Mouse (Mus musculus): ENCODE measurements at regions not wholly inside any gene's neighbourhood (a gene's known extent, or its start where the extent isn't known, plus 50 kb on each side); places are given as distances from the start of the nearest gene placed in this dataset.

DNA sequence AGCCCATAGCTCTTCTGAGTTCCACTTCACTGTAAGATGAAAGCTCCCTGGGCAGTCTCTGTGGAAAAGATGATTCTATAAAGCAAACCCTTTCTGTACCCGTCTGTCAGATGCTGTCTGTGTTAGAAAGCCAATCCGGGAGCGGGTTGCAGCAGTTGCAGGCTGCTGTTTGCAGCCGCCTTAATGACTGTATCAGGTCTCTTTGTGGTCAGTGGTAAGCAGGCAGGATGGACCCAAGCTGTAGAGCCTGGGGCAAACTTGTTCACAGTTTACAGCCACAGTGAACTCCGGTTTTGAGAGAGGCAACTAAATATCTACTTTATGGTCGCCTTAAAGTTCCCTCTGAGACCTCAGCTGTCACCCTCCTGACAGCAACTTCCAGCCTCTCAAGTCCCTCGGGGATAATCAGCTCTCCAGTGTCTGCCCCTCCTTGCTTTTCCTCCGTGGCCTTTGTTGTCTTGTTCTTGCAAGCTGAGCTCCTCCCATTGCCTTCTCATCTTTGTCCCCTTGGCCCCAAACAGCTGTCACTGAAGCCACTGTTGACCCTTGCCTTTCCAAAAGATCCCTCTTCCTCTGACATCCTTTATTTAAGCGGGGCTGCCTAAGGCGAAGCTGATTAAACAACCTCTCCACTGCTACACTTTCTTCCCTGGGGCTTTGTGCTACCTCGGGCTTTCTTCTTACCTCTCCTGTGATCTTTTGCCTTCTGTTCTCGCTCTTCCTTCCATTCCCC, 565.1 kb downstream of the Bnc2 start:
- no peak for DNase-seq

DNA sequence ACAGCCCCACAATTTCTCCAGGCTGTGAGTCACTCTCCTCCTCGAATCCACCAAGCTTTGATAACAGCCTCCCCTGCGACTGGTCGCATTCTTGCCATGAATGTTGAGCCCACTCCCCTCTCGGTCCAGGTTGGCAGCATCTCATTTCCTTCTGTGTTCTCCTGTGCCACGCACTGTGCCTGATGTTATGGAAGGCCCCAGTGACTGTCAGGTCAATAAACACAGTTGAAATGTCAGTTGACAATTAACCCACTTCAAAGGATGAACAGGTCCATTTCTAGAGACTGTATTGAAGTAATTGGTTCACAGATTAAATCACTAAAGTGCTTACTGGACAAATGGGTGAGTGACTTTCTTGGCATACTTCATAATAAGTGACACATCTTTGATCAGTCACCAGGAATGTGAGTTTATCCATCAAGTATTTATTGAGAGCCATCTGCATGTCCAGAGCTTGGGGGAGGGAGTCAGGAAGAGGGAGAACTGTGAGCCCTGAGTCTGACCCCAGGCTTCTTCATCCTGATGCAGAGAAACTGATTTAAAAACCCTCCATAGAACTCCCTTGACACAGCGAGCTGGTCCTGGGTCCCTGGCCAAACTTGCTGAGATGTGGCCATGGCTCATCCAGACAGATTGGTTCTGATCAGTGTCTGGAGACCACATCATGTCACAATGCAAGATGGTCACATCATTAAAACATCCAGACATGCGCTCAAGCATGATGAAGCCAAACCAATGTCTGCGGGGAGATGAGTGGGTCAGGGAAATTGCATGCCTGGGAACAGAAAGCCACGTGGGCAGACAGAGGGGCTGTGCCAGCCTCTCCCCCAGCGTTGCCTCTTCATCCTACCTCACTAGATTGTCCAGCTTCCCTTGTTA, 560.7 kb downstream of the Bnc2 start:
- DNase-seq: no peak

DNA sequence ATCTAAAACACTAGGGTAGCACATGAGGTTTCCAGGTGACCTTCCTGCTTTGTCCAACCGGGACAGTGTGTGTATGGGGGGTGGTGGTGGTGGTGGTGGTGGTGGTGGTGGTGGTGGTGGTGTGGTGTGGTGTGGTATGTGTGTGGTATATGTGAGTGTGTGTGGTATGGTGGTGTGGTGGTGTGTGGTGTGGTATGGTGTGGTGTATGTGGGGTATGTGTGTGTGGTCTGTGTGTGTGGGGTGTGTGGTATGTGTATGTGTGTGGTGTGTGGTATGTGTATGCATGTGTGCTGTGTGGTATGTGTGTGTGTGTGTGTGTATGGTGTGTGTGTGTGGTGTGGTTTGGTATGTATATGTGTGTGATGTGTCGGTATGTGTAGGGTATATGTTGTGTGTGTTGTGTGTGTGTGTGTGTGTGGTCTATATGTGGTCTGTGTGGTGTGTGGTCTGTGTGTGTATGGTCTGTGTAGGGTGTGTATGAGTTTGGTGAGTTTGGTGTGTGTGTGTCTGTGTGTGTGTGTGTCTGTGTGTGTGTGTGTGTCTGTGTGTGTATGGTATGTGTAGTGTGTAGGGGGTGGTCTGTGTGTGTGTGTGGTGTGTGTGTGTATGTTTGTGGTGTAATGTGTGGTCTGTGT, 556.7 kb downstream of the Bnc2 start:
- DNase-seq: no peak

DNA sequence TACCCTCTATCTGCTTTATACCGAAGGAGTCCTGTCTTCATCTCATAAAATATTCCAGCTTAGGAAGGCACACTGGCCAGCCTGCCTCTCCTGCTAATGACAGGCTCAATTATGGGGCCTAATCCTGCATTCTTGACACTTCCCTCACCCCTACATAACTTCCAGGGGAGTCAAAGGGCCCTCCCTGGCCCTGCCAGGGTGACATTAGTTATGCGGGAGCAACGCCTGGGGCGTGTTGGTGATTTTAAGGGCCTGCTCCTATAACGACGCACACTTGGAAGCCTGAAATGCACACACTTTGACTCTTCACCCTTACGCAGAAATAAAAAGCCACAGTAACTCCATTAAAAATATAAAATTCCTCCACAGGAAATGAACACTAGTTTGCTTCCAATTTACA, 555.5 kb downstream of the Bnc2 start:
- no peak for DNase-seq

DNA sequence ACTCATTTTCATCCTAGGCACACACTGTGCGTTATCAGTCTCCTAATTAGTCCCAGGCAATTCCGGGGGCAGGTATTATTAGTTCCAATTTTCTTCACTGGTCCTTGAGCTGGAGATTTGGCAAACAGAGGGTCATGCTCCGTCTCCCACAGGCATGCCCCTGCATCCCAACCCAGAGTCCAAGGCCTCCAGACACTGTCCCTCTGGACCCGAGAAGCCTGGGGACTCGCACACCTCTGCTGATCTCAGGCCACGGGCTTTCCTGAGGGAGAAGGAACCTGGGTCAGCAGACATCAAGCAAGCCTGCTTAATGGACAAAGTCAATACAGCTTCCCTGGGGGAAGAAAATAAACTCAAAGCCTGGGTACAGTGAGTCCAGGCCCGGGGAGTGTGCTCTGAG, 554.7 kb downstream of the Bnc2 start:
- DNase-seq: no peak

DNA sequence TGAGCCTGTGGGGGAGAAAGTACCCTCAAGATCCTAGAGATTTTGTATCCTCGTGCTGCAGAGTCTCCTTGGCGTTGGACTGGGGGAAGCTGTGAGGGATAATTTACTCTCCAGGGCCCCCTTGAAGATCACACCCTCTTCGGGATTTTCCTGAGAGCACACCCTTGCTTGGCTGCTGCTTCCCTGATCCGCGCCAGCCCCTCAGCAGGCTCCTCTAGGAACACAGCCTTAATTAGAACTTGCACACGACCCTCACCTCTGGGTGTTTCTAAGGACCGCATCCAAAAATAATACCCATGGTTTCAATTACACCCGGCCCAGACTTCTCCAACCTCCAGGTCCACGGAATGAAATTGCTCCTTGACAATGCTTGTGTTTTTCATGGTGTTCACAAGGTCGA, 553.6 kb downstream of the Bnc2 start:
- no peak for DNase-seq

DNA sequence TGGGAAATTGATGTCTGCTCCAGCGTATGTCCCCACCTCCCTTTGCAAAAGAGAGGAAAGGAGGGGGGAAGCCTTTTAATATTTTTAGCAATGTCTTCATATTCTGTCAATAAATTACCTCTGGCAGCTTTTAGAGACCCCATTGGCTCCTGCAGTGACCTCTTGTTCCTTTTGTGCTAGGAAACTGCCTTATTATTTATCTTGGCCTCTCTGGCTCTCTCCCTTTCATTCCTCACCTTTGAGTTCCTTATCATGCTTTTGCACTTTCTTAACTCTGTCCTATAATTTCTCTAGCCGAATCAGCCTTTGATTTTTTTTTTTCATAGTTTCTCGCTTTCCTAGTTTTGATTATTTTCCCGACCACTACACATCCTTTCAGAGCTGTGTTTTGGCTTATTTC, 548.7 kb downstream of the Bnc2 start:
- DNase-seq: no peak

DNA sequence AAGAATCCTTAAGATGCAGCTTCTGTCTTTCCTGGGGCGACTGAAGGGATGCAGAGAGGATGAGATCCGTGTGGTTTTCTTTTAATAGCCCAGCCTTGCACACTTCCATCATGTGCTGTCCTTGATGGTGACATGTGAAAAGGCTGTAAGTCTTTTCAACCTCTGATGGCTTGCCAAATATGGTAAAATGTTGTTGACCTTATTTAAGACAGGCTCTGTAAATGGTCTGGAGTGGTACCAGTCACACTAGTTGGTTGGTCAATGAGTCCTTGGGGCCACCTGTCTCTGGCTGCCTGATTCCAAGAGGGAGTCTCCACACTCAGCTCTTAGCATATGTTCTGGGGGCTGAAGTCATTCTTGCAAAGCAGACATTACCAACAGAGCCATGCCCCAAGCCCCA, 547.7 kb downstream of the Bnc2 start:
- DNase-seq: no peak

DNA sequence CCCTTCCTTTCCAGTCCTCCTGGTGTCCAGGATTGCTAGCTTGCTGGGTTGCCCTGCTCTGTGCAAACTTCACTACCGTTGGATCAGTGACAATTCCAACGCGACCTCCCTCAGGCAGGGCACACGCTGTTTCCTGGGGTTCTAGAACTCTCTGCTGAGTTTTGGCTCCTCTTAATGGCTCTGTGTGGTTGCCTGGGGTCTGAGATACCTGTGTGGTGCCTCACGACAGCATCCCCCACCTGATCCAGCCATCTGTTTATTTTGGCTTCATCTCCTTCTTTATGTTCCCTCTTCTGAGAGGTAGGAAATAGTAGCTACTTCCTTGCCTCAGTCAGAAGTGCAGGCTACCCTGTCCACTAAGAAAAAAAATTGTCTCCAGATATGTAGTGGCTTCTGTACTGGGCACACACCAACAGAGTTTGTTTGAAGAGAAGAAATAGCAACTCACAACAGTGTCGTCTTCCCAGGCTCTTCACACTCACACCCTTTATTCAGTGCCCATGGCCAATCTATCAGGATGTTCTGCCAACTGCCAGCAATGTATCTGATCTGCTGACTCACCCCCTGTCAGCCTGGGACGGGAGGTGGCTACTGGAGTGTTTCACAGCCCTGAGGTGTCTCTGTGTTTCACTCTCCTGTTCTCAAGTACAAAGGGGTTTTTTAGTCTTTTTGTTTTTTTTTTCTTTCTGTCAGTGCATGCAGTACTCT, 544.1 kb downstream of the Bnc2 start:
- no peak for DNase-seq

DNA sequence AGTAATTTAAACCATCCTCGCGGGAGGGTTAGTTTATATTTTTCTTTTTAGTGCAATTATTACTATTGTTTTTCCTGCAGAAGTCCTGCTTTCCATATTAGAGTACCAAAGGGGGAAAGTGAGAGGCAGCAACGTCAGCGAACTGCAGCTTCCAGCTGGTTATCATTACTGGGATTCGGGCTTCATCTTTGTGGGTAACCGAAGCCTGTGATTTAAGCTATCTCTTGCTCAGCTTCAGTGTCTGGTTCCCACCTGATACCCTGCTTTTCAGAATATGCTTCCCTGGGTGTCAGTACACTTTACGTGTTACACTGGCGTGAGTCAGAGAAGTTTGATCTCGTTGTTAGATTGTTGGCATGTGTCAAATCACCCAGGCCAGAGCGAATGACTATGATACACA, 539.3 kb downstream of the Bnc2 start:
- DNase-seq: no peak

DNA sequence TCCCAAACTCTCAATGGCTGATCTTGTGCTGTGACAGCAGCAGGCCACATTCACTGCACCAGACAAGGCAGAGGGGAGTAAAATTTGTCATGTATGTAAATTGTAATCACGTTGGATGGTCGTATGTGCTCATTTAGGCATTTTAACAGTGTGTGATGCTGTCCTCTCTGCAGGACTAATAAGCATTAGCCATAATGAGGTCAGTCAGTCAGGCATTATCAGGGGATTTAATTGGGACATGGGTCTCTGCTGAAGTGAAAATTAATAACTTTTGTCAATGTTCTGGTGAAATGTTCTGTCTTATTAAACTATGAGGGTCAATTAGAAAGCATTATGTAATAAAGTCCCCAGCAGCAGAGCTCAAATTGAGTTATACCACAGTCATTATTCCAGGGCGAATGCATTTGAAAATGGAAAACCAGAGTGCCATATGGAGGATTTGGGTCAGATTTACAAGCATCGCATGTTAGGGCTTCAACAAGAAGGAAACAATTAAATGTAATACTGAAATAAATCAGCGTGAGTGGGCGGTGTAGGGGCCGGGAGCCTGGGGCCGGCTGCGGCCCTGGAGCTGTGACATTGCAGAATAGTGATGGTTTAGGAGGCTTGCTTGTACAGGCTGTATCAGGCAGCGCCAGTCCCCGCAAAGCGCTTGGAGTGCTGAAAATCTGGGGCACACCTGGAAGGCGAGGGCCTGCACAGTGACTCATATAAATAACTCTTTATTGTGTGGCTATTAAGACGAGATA, 537.7 kb downstream of the Bnc2 start:
- no peak for DNase-seq

DNA sequence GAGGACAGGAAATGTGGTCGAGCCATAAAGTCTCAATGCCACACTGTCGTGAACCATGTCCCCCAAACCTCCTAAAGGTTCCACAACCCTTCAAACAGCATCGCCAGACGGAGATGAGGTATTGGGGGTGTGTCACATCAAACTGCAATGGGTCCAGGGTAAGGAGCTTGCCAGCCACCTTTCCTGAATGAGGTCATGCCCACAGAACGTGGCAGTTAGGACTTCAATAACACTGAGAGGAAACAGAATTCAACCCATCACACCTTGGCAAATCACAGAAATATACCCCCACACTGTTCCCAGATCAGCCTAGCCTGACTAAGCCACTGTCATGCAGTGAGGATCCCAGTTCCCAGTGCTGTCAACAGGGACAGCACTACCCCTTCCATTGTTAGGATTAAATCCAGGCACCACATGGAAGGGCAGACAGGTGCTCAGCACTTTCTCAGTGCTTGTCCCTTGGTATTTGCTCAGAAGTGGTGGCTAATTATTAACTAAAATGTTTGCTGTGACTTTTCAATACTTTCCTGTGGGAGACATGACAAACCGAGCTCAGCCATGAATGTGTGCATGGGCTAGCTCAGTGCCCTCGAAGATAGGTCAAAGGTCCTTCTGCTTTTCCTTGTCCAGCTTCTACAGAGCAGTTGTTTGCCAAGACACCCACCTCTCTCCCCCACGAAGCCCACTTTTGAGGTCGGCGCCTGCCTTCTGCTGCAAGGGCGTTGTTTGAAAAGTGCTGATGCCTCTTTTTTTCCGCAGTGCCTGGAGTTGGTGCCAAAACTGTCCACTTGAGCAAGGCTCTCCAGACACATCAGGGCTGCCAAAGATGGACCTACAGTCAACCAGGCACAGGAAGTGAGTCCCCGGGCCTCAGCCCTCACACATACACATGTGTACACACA, 525.7 kb downstream of the Bnc2 start:
- DNase-seq: no peak

DNA sequence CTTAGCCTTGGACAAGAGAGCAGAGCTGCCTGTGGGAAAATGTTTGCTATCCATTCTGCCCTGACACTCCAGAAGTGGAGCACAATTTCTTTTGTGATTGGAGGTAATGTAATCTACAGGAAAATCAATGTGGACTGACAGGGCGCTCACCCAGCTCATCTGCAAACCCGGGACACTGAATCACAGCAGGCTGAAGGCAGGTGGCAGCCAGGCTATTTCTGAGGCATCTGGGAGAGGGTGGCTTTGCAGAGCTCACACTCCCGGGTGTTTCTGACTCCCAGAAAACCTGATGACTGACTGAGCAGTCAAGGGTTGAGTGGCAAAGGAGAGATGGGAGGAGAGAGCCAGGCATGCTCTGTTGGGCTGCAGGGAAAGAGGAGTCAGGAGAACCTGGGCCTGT, 524.4 kb downstream of the Bnc2 start:
- DNase-seq: no peak

DNA sequence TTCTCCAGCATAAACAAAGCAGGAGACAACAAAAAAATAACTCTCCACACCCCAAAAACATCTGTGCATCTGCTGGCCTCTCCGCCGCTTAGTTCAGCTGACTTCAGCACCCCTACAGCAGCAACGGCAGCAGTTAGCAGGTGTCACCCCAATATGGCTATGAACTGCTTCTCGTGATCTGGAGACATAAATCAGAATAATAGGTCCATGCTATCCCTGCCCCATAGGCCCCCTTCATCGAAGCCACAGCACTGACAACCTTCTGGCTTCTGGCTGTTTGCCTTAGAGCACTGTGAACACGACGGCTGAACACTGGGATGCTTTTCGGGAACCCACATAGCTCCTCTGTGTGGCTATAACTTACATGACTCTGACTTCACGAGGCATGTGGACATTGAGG, 523.8 kb downstream of the Bnc2 start:
- no peak for DNase-seq

DNA sequence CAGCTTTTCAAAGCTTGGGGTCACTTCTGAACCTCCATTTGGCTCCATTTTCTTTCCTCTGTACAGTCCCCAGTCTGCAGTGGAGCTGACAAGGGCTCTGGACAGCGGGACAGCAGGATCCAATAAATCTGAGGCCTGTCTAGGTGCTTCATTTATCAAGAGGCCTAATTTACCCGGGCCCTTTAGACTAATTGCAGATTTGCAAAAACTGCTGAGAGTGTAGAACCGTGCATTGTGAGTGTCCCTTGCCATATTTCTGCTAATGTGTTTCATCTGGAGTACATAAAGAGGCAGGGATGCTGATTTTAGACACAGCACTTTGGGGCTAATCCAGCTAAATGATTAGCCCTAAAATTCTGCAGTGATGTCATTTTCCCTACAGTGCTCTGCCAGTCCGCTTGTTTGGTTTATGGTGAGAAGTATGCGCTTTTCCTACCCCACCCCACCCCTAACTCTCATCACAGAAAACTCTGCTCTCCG, 523.1 kb downstream of the Bnc2 start:
- DNase-seq: no peak

DNA sequence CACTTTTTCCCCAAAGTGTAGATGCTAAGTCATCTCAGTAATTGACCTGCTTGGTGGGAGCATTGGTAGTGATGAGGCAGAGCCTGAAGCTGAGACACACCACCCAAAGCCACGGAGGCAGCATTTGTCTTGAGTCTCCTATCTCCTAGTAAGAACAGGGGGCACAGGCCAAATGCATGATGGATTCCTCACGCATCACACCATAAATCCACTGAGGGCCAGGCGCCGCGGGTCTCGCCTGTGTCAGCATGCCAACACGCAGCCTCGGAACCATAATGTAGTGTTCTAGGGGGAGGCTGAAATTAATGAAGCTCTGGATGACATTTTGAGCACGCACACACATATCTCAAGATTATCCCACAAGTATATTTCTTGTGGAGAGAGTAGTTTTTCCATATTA, 521.5 kb downstream of the Bnc2 start:
- no peak for DNase-seq

DNA sequence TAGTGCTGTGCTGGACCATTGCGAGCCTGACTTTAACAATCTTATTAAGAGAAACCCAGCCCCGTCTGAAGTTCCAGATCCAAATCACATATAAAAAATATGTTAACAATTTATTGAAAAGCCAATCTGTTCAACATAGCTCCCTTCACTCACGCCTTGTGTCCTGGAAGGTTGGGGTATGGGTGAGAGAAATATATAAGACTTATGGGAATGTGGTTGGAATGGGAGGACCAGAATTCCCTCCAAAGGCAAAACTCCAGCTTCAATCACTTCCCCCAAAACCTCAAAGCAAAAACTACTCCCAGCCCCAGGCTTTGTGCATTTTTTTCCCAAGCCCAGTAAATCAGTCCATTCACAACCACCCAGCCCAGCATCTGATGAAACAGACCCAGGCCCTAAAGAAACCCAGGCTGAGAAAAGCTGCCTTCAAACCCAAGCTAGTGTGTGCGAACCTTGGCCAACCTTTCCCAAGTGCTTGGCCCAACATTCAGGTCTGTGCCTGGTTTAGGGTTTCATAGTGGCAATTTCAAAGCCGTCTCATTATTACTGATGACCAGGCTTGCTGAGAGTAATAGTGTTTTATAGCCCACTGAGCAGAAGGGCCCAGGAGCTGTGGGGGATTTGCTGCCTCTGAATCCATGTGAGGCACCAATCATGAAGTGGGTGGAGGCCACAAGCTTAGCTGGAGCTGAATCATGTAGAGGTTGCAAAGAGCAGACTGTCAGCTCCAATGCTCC, 517.0 kb downstream of the Bnc2 start:
- DNase-seq: no peak

DNA sequence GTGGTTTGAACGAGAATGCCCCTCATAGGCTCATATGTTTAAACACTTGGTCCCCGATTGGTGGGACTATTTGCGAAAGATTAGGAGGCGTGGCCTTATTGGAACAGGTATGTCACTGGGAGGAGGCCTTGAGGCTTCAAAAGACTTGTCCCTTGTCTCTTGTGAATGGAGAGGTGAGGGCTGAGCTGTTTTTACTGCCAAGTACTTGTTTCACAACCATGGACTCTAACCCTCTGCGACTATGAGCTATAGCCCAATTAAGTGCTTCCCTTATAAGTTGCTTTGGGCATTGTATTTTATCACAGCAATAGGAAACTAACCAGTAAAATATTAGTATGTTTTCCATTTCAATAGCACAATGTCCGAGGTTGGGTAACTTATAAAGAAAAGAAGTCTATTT, 511.7 kb downstream of the Bnc2 start:
- DNase-seq: no peak

DNA sequence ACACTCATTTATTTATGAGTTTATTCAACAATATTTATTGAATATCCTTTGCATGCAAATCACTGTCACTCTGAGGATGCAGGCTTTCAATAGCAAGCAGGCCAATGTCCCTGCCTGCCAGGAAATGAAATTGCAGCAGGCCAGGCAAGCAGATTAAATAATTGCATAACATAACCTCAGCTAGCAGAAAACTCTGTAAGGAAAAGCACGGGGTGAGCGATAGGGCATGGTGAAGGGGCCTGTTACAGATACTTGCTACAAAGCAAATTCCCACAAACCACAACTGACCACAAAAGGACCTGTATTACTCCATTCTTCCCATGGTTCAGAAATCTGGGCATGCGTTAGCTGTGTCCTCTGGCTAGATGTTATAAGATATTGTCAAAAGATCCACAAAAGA, 509.8 kb downstream of the Bnc2 start:
- no peak for DNase-seq

DNA sequence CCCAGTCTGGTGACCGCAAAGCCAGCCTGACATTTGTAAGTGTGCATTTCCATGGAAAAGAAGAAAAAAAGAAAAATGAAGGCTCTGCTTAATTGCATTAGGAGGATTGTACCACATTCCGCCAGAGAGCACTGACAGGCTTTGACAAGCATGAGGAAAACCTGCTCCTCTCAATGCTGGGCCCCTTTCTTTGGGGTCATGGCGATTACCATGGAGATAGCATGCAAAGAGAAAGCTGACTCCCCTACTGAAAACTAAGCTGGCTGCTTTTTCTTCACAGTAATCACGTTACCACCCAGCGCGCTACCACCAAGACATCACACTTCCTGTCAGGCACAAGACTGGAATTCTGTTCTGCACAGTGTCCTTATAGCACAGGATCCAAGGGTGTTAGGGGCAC, 502.2 kb downstream of the Bnc2 start:
- no peak for DNase-seq

DNA sequence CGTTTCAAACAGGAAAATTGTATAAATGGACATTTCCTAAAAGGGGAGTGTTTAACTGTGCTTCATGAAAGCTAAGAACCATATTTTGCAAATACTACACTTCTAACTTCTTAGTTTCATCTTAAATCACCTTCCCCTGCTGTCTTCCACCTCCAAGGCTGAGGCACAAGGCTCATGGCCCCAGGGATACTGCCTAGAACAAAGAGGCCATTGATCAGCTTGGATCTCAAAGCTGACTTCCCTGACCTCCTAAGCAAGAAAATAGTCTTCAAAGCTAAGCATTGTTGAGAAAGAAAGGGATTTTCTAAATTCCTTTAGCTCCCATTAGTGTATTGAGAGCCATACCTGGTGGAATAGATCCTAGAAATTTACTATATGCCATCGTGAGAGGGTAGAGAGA, 501.6 kb downstream of the Bnc2 start:
- no peak for DNase-seq
